Mouse (Mus musculus) liver, embryonic 14.5 days (tissue): ENCODE measurements around the gene Npdc1. TPM values are rescaled to one million over a fixed set of nuclear protein-coding genes. Genes with fewer than 3 reads are reported as not detected.

Source experiments
- ATAC-seq: fragments of 200-750 bp; cut with Nextera tagmentation; 2 replicates; pipeline ENCODE4 v1.8.0; 2017; ENCODE audit warnings: moderate number of reproducible peaks, mild to moderate bottlenecking, moderate library complexity; ENCODE audit not compliant: insufficient read depth
- DNase-seq, 3 experiments: peaks; one replicate each; pipeline ENCODE4 v3.0.0-alpha.2; 2012 to 2013; ENCODE audit warnings: low read depth in 3 of 3, low spot score in 3 of 3
- H3K27ac ChIP-seq: fragments of 300-500 bp; sonication (generic); 2 replicates; pipeline ENCODE4 v1.5.1; 2014; ENCODE audit warnings: moderate library complexity, mild to moderate bottlenecking, control low read depth, inconsistent platforms
- H3K27me3 ChIP-seq: fragments of 300-500 bp; sonication (generic); 2 replicates; pipeline ENCODE4 v1.6.1; 2014; ENCODE audit warnings: mild to moderate bottlenecking, low read length, moderate library complexity; ENCODE audit not compliant: control insufficient read depth, insufficient read depth
- H3K36me3 ChIP-seq: fragments of 300-500 bp; sonication (generic); replicated peaks from 2 replicates; pipeline ENCODE4 v1.6.1; 2014; ENCODE audit warnings: low read depth; ENCODE audit not compliant: control insufficient read depth, insufficient read depth
- H3K4me1 ChIP-seq, 2 experiments: fragments of 200-500 bp in 1 of 2; fragments of 300-500 bp in 1 of 2; sonication (generic) in 1 of 2; replicated peaks; 2 replicates each; pipeline ENCODE4 v1.6.1; 2012 to 2014; ENCODE audit warnings: antibody characterized with exemption in 1 of 2, inconsistent platforms in 1 of 2, low read length in 1 of 2; ENCODE audit not compliant: control insufficient read depth in 2 of 2, insufficient read depth in 2 of 2
- H3K4me2 ChIP-seq: fragments of 300-500 bp; sonication (generic); 2 replicates; pipeline ENCODE4 v1.6.1; 2014; ENCODE audit warnings: low read depth, mild to moderate bottlenecking, control low read depth, moderate library complexity
- H3K4me3 ChIP-seq, 2 experiments: fragments of 200-500 bp in 1 of 2; fragments of 300-500 bp in 1 of 2; sonication (generic) in 1 of 2; 2 replicates each; pipeline ENCODE4 v1.5.1; 2012 to 2014; ENCODE audit warnings: low read depth in 2 of 2, low read length in 2 of 2, mild to moderate bottlenecking in 2 of 2, control low read depth in 1 of 2, inconsistent platforms in 1 of 2, moderate library complexity in 1 of 2; ENCODE audit not compliant: insufficient read depth in 1 of 2
- H3K9ac ChIP-seq: fragments of 300-500 bp; sonication (generic); replicated peaks from 2 replicates; pipeline ENCODE4 v1.6.1; 2014; ENCODE audit warnings: mild to moderate bottlenecking, control low read depth, moderate library complexity
- H3K9me3 ChIP-seq: fragments of 300-500 bp; sonication (generic); 2 replicates; pipeline ENCODE4 v1.6.1; 2016; ENCODE audit warnings: low read length, mixed read lengths; ENCODE audit not compliant: control insufficient read depth
- CTCF ChIP-seq: IDR thresholded peaks from 2 replicates; pipeline ENCODE4 v1.5.1; 2016; ENCODE audit warnings: antibody characterized with exemption, low read depth, control low read depth
- EP300 ChIP-seq: IDR thresholded peaks from 2 replicates; pipeline ENCODE4 v1.6.1; 2016; ENCODE audit warnings: antibody characterized with exemption, low read depth
- WGBS: fragments of 180-500 bp; shearing (Covaris S2); extraction: QIAGEN DNeasy Blood & Tissue Kit; methylation state at CpG from one replicate; pipeline ENCODE4 v1.1.7; 2014; ENCODE audit not compliant: insufficient replicate concordance; 5-methylcytosine and 5-hydroxymethylcytosine counted together
- polyA plus RNA-seq, 2 experiments: library from polyadenylated mRNA; depleted of rRNA in 1 of 2; stranded (reverse) in 1 of 2; unstranded in 1 of 2; fragments of >200 nt; fragmentation: Nextera tagmentation in 1 of 2; extraction: Ambion mirVana in 1 of 2; gene quantifications; 2 replicates each; pipeline versions ENCODE4 v1.2.1 to v1.2.3; 2012 to 2014

Gene Npdc1
- polyA plus RNA-seq, 2 experiments: 2.4 to 3.4 TPM

DNA sequence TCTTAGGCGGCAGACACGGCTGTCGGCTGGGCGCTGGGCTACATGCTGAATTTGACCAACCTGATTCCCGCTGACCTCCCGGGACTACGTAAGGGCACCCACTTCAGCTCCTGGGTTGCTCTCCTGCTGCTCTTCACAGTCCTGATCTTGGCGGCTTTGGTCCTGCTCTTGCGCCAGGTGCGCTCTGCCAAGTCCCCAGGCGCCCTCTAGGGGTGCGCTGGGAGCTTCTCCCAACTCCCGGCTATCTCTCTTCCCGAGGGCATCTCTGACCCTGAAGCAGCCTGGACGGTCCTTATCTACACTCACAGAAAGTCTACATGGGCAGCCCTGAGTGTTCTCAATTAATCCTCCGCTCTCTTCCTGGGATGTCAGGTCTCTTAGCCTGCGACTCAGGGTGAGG lies 1.6 kb downstream of the Npdc1 start:
- Histone ChIP-seq H3K9me3 (no peaks in the 10 kb centered on the region), H3K36me3 (no peaks in the 10 kb centered on the region), H3K9ac (no peak overlapping the region), H3K27me3 (peaks cover 76% of the 10 kb centered on the region), H3K4me3 (no peak overlapping the region), H3K27ac (no peak overlapping the region), H3K4me1 (no peaks in the 10 kb centered on the region; a peak in 1 of 4 replicates), H3K4me2 (no peak overlapping the region)
- no peak for ATAC-seq
- peak in 1 of 3 experiments; percentile 28 for DNase-seq
- TF ChIP-seq CTCF: peak; percentile 76
- TF ChIP-seq EP300: no peak
- 4% methylated on average over 17 of the region's 17 CpGs for WGBS

DNA sequence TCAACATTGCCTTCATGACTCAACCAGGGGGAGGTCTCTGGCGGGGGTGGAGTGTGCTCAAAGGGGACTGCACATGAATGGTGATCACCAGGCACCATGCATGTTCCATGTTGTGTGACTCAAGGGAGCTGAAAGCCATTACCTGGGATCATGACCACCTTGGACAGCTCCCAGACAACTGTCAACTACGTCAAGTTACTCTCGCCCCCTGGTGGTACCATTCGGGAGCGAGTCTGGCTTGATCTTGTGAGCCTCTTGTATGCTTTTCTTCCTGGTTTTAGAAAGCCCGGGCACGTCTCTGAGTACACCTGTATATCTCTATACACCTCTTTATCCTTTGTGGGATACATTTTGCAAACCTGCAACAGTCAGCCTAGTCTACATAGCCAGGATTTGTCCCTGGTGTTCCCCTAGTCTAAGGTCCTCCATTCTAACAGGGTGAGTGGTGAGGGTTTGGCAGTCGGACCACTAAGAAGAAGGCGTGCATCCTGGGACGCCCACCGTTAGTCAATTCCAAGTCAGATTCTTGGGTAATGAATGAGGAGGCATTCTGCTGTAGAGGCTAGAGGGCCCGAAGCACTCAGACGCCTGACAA lies 3.3 kb downstream of the Npdc1 start:
- no peak overlapping the region; a peak in 1 of 4 replicates for H3K4me3 ChIP-seq
- ATAC-seq (no peak), DNase-seq (peak; percentile 73 to 76 (median 73))
- TF ChIP-seq CTCF (peak; percentile 86), EP300 (no peak)
- no peaks in the 10 kb centered on the region for H3K4me1 ChIP-seq
- no peak overlapping the region for H3K27ac ChIP-seq
- H3K27me3 ChIP-seq: peaks cover 60% of the 10 kb centered on the region
- no peaks in the 10 kb centered on the region for H3K36me3 ChIP-seq
- H3K9me3 ChIP-seq: no peaks in the 10 kb centered on the region
- no peak overlapping the region for H3K9ac ChIP-seq
- under 1% methylated on average over 13 of the region's 13 CpGs for WGBS
- peak overlapping the region; percentile 40 for H3K4me2 ChIP-seq

DNA sequence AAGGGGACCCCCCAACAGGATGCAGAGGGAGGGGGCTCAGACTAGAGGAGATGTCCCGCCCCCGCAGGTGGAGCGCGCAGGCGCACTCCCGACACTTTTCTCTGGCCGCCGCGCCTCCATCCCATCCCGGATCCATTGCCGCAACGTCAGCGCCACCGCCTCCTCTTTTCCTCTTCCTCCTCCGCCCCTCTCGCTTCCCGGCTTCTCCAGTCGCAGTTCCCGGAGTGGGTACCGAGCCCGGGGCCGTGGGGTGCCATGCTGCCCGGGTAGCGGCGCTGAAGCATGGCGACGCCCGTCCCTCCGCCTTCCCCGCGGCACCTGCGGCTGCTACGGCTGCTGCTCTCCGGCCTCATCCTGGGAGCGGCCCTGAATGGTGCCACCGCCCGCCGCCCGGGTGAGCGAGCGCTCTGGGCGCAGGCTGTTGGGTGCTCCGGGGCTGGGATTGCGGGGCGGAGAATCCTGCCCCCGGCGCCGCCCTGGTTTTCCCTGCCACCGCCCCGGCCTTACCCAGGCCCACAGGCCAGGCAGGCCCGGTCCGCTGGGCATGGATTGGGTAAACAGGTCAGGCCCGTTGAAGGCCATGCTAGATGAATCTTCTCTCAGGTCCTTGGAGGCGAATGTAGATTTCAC lies 3.9 kb downstream of the Npdc1 start:
- no peak overlapping the region for H3K27ac ChIP-seq
- no peak for DNase-seq

DNA sequence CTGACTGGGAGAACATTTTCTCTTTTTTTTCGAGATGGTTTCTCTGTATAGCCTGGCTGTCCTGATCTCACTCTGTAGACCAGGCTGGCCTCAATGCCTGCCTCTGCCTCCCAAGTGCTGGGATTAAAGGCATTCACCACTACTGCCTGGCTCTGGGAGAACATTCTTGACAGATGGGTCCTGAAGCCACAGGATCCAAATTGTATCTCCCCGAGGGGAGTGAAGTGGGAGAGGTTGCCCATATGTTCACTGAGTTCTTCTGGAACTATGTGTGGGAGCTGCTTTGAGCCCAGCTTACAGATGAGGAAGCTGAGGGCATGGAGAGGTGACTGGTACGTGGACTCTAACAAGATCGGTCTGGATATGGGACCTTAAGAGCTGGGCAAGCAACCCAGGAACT lies 4.8 kb downstream of the Npdc1 start:
- H3K9me3 ChIP-seq: no peaks in the 10 kb centered on the region
- H3K4me3 ChIP-seq: no peak overlapping the region
- H3K27me3 ChIP-seq: peaks cover 51% of the 10 kb centered on the region
- no peak for TF ChIP-seq CTCF
- no peak for TF ChIP-seq EP300
- no peak overlapping the region for H3K27ac ChIP-seq
- no peak overlapping the region for H3K9ac ChIP-seq
- no peaks in the 10 kb centered on the region for H3K4me1 ChIP-seq
- no peaks in the 10 kb centered on the region for H3K36me3 ChIP-seq
- ATAC-seq (no peak), DNase-seq (no peak)
- WGBS: 56% methylated on average over 4 of the region's 4 CpGs
- no peak overlapping the region for H3K4me2 ChIP-seq

More for the DNA sequence above, 3.9 kb downstream of the Npdc1 start:
- Histone ChIP-seq H3K9ac (no peak overlapping the region), H3K4me2 (peak overlapping the region; percentile 40), H3K27me3 (peaks cover 57% of the 10 kb centered on the region), H3K4me1 (no peaks in the 10 kb centered on the region), H3K4me3 (peak overlapping the region; percentile 15 to 18; a peak in 3 of 4 replicates), H3K36me3 (no peaks in the 10 kb centered on the region), H3K9me3 (no peaks in the 10 kb centered on the region)
- TF ChIP-seq CTCF (no peak), EP300 (no peak)
- 3% methylated on average over 53 of the region's 54 CpGs for WGBS
- no peak for ATAC-seq

DNA sequence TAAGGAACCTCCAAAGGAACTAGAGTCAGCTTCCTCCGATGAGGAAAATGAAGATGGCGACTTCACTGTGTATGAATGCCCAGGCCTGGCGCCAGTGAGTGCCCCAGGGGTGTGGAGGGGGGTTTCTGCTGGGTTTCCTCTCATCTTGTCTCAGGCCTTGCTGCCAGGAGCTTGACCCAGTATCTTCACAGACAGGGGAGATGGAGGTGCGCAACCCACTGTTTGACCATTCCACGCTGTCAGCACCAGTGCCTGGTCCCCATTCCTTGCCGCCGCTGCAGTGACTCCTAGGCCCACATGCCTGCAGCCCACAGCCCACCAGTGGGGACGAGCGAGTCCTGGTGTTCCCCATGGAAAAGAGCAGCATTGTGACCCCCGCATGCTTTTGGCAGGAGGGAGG lies 9.8 kb downstream of the Npdc1 start:
- no peak overlapping the region for H3K9ac ChIP-seq
- no peak overlapping the region for H3K4me3 ChIP-seq
- no peaks in the 10 kb centered on the region for H3K4me1 ChIP-seq
- DNase-seq (no peak), ATAC-seq (no peak)
- WGBS: 64% methylated on average over 10 of the region's 10 CpGs
- TF ChIP-seq EP300: no peak
- H3K27ac ChIP-seq: no peak overlapping the region
- H3K9me3 ChIP-seq: no peaks in the 10 kb centered on the region
- peaks cover 11% of the 10 kb centered on the region for H3K27me3 ChIP-seq
- no peaks in the 10 kb centered on the region for H3K36me3 ChIP-seq
- H3K4me2 ChIP-seq: no peak overlapping the region
